Mouse (Mus musculus): ENCODE results near the gene Por.

Gene Por

DNA sequence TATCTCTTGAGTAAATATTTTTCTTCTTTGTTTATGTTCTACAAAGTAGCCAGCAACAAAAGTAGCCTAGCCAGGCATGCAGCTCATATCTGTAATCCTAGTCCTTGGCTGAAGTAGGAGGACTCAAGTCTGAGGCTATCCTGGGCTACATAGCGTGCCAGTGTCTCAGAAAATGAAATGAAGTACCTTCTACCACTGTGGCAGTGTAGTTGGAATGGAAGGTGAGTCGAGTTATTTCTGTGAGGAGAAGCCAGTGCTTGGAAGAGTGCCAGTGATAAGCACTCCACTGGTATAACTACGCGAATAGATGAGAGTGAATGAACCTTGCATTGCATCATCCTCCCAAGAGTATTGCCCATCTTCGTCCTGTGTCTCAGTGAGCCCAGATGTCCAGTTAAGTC lies 27.9 kb downstream of the Por start:
- in situ Hi-C loops (cut with MboI, MseI), result loop anchor here (10.0 kb wide), 1 partner anchor 1817 kb away; the partner anchor contains the start of gene Gigyf1

- in situ Hi-C loops (cut with MboI, MseI), result no loop called here
These were observed 31.8 kb downstream of the Por start for GRCm38 (mm10) chr5:135701601-135702000.

DNA sequence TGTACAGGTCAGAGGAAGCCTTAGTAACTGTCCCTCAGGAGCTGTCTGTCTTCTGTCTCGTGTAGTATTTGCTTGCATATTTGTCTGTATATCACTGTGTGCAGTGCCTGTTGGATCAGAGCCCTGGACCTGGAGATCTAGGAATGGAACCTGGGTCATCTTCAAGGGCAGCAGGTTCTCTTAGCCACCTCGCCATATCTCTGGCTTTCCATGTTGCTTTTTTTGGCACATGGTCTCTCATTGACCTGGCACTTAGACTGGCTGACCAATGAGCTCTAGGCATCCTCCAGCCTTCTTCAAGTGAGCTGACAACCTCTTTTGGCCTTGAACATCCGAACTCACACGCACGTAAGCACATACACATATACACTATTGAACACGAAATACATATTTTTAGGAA lies 32.4 kb downstream of the Por start:
- in situ Hi-C loops (cut with MboI, MseI), result no loop called here

GRCm38 (mm10) chr5:135702682-135703192 lies 32.9 kb downstream of the Por start:
- in situ Hi-C loops (cut with MboI, MseI), result no loop called here

- in situ Hi-C loops (cut with MboI, MseI), result no loop called here
These were observed 33.6 kb downstream of the Por start for GRCm38 (mm10) chr5:135703431-135703830.

- in situ Hi-C loops (cut with MboI, MseI), result no loop called here
These were observed 35.5 kb downstream of the Por start for GRCm38 (mm10) chr5:135705383-135705782.

DNA sequence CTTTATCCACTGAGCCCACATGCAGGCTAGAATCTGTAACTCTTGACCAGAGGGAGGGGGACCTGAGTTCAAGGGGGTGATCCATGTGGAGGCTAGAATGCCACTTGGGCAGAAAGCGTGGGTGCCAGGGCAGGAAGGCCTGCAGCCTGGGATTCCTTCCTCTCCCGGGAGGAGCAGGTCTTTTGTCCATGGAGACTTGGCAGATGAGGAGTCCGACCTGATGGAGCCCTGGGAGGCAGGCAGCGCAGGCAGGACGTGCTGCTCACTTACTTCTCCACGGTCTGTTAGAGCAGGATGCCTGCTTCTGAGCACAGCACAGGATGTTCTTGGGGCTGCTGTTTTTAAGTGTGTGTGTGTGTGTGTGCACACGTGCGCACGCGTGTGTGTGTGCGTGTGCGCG lies 37.2 kb downstream of the Por start:
- in situ Hi-C loops (cut with MboI, MseI), result no loop called here

DNA sequence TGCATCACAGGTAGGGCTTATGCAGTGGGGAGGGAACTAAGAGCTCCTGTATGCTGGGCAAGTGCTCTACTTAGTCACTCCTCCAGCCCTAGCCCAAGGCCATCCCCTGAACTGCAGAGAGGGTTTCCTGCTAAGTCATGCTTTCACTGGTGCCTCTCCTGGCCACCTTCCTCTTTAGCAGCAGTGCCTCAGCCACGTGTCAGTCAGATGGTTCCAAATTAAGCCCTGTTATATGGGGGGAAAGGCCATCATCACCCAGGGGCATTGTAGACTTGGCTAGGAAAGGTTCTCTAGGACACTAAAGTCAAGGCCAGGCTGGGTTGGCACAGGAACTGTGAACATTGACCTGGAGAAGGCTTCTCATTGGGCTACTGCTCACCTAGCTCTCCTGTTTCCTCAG lies 38.0 kb downstream of the Por start:
- in situ Hi-C loops (cut with MboI, MseI), result no loop called here

- in situ Hi-C loops (cut with MboI, MseI), result no loop called here
These were observed 39.9 kb downstream of the Por start for GRCm38 (mm10) chr5:135709716-135710115.

- in situ Hi-C loops (cut with MboI, MseI), result no loop called here
These were observed 40.9 kb downstream of the Por start for GRCm38 (mm10) chr5:135710599-135711214.

GRCm38 (mm10) chr5:135711582-135712355 lies 41.9 kb downstream of the Por start:
- in situ Hi-C loops (cut with MboI, MseI), result no loop called here

GRCm38 (mm10) chr5:135712803-135713202 lies 43.0 kb downstream of the Por start:
- in situ Hi-C loops (cut with MboI, MseI), result no loop called here

DNA sequence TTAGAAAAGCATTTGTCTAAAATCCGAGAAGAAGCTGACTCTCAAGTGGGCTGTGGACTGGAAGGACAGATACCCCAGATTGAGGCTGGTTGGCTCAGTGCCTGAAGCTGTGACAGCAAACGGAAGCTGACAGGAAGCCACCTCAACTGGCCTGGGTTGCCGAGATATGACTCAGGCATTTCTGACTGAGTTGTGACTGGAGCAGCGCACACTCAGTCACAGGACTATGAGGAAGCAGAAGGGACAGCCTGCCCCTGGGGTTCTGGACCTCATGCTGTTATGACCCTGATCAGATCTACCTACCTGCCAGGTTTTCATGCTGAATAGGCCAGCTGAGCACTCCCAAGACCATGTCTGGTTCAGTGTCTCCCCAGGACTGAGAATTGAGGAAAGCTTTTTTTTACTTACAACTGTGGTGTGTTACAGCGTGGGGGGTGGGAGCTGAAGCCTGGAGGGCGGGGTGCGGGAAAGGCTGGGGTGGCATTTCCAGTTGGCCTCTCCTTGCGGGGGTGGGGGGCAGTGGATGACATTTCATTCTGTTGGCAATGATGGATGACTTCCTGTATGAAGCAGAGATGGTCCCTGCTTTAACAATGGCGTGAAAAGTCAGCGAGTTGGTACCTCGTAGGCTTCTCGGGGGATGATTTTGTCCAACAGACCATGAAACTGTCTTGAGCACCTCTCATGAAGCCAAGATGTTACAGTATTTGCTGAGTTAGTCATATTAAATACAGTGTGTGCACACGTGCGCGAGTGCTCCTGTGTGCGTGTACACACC lies 43.8 kb downstream of the Por start:
- in situ Hi-C loops (cut with MboI, MseI), result no loop called here

GRCm38 (mm10) chr5:135715624-135716023 lies 45.8 kb downstream of the Por start:
- in situ Hi-C loops (cut with MboI, MseI), result no loop called here

DNA sequence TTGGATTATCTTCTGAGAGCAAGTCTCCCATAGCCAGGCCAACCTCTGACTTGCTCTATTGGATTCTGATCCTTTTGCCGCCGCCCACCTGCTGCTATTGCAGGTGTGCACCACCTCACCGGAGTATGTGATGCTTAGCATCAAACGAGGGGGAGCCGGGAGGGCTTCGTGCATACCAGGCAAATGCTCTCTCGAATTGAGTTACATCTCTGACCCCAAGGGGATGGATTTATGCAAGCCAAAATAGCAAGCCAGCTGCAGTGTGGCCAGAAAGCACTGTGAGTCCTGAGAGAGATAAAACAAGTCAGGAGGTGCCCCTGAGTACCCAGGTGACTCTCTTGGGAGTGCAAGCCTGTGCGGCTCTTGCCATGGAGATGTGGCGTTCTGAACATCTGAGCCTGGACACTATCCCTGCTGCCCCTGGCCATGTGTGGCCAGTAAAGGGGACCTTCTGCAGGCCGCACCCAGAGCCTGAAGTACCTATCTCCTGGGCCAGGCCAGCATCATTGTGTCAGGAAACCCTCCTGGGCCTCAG lies 49.8 kb downstream of the Por start:
- in situ Hi-C loops (cut with MboI, MseI), result no loop called here

DNA sequence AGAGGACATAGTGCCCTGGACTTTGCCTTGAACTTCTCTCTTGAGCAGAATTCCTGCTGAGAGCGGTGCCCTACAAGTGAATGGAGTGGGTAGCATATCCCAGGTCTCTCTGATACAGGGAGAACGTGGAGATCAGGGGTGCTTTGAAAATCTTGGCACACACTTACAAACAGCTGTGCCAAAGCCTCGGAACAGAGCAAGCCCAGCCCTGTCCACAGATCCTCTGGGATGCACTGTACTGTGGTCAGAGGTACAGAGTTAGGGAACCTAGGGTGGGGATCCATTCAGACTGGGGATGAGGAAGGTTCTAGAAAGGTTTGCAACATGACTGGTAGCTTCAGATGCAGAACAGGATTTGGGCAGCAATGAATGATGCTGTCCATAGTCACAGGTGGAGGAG lies 50.3 kb downstream of the Por start:
- in situ Hi-C loops (cut with MboI, MseI), result no loop called here

DNA sequence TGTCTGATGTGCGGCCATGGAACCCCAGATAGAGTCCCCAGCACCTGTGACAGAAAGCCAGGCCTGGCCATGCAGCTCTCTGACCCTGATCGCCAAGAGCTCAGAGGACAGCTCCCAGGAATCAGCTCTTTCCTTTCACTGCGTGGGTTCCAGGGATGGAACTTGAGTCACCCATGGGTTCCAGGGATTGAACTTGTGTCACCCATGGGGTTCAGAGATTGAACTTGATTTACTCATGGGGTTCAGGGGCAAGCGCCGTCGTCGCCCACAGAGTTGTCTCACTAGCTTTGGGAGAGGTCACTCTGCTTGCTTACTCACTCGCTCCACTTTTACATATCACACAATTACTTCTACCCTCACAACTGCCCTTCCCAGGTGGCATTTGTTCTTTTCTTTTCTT lies 51.2 kb downstream of the Por start:
- in situ Hi-C loops (cut with MboI, MseI), result no loop called here

- in situ Hi-C loops (cut with MboI, MseI), result no loop called here
These were observed 52.3 kb downstream of the Por start for GRCm38 (mm10) chr5:135722121-135722520.

- in situ Hi-C loops (cut with MboI, MseI), result no loop called here
These were observed 53.4 kb downstream of the Por start for GRCm38 (mm10) chr5:135723165-135723751.

GRCm38 (mm10) chr5:135724536-135725322 lies 54.9 kb downstream of the Por start:
- in situ Hi-C loops (cut with MboI, MseI), result no loop called here

DNA sequence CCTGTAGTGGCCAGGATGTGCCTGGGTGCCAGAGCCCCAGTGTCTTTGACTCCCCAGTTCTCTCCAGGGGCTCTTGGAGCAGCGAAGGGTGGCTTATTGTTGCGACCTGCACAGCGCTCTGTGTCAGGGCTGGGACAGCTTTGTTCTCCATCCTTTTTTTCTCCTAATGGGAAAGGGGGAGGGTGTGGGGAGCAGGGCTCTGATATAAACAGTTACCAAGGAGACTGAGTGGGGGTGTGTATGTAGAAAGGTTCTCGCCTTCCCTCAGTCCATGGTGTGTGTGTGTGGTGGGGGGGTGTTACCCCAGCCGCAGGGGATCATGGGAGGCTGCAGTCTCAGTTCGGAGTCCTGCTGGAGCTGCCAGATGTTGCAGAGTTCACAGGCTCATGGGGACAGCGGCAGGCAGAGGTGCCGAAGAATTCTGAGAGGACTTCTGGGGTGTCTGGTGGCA lies 55.6 kb downstream of the Por start:
- in situ Hi-C loops (cut with MboI, MseI), result no loop called here

All from regulatory T cell (primary cell).